ENCODE assay signal across 20 mouse cellular contexts in genomic region chr8:11834200-11834599, GRCm38 (mm10). TPM values are rescaled to one million over a fixed set of nuclear protein-coding genes. Genes with fewer than 3 reads are reported as not detected.
"Had no signal": no experiment of that assay in that cellular context is flagged by ENCODE, and none has a peak within 500 bp of the region (broad histone marks: within the 10 kb centered on the region; RNA-seq: fewer than 3 reads in every experiment).

No protein-coding gene starts in this region.

- H3K9me3 ChIP-seq: liver, embryonic 15.5 days; lung, embryonic 15.5 days; megakaryocyte, embryonic 14.5 days; midbrain, embryonic 12.5 days; neural tube, embryonic 12.5 days; stomach, embryonic 15.5 days had no signal

- H3K27me3 ChIP-seq: liver, embryonic 15.5 days; lung, embryonic 15.5 days; megakaryocyte, embryonic 14.5 days; midbrain, embryonic 12.5 days; neural tube, embryonic 12.5 days; stomach, embryonic 15.5 days had no signal

- H3K9ac ChIP-seq: liver, embryonic 15.5 days; liver, postnatal 0 days; lung, embryonic 15.5 days; midbrain, embryonic 12.5 days; neural tube, embryonic 12.5 days; stomach, embryonic 15.5 days had no signal

- ATAC-seq: liver, postnatal 0 days had no signal

- H3K4me3 ChIP-seq: liver, embryonic 15.5 days; lung, embryonic 15.5 days; megakaryocyte, embryonic 14.5 days; midbrain, embryonic 12.5 days; neural tube, embryonic 12.5 days; stomach, embryonic 15.5 days had no signal

- H3K4me1 ChIP-seq: lung, embryonic 15.5 days; stomach, embryonic 15.5 days had no signal

- H3K4me2 ChIP-seq: liver, embryonic 15.5 days; lung, embryonic 15.5 days; midbrain, embryonic 12.5 days; neural tube, embryonic 12.5 days; stomach, embryonic 15.5 days had no signal

- H3K27ac ChIP-seq: liver, embryonic 15.5 days; lung, embryonic 15.5 days; macrophage; midbrain, embryonic 12.5 days; neural tube, embryonic 12.5 days; stomach, embryonic 15.5 days; stomach, postnatal 0 days had no signal

- DNase-seq: liver, postnatal 0 days; lung, adult 2 months; lung, postnatal 14 days; lung, postnatal 36 days; midbrain, embryonic 14.5 days; right cerebral cortex, postnatal 25 days; thymus, adult 2 months; thymus, postnatal 25 days; thymus, postnatal 4 days had no signal

RNA-seq across cellular contexts. Expression of gene Tex29, which starts 6.1 kb away (rescaled TPM):
- polyA plus RNA-seq: liver, embryonic 15.5 days; liver, postnatal 0 days; lung, adult 2 months; lung, embryonic 15.5 days; macrophage; midbrain, embryonic 14.5 days; midbrain, postnatal 0 days; spleen, adult 2 months; stomach, embryonic 15.5 days; stomach, postnatal 0 days; thymus, adult 2 months; urinary bladder, adult 2 months had no signal
